Mouse (Mus musculus) midbrain, postnatal 0 days (tissue): ENCODE data around the gene Pate2. TPM values are rescaled to one million over a fixed set of nuclear protein-coding genes. Genes with fewer than 3 reads are reported as not detected.

ENCODE experiments used
- ATAC-seq: fragments of 200-750 bp; cut with Nextera tagmentation; 2 replicates; pipeline ENCODE4 v1.8.0; 2017; ENCODE audit warnings: moderate number of reproducible peaks, mild to moderate bottlenecking, moderate TSS enrichment, moderate library complexity; ENCODE audit not compliant: low FRiP score
- DNase-seq: peaks from one replicate; pipeline ENCODE4 v3.0.0-alpha.2; 2015; ENCODE audit warnings: low spot score
- H3K27ac ChIP-seq: fragments of 300-500 bp; sonication (generic); 2 replicates; pipeline ENCODE4 v1.5.1; 2014; ENCODE audit warnings: low read depth, mild to moderate bottlenecking, low read length, mixed read lengths
- H3K27me3 ChIP-seq: fragments of 300-500 bp; sonication (generic); 2 replicates; pipeline ENCODE4 v1.6.1; 2014; ENCODE audit warnings: low read length, control low read depth, mixed read lengths; ENCODE audit not compliant: insufficient read depth
- H3K36me3 ChIP-seq: fragments of 300-500 bp; sonication (generic); 2 replicates; pipeline ENCODE4 v1.6.1; 2014; ENCODE audit warnings: low read length, control low read depth, mixed read lengths; ENCODE audit not compliant: insufficient read depth
- H3K4me1 ChIP-seq: fragments of 300-500 bp; sonication (generic); 2 replicates; pipeline ENCODE4 v1.6.1; 2014; ENCODE audit warnings: mild to moderate bottlenecking, control low read depth, antibody characterized with exemption, low read length, mixed read lengths; ENCODE audit not compliant: insufficient read depth
- H3K4me2 ChIP-seq: fragments of 300-500 bp; sonication (generic); 2 replicates; pipeline ENCODE4 v1.6.1; 2014; ENCODE audit warnings: low read depth, mild to moderate bottlenecking, low read length, mixed read lengths; ENCODE audit not compliant: poor library complexity, severe bottlenecking
- H3K4me3 ChIP-seq: fragments of 300-500 bp; sonication (generic); 2 replicates; pipeline ENCODE4 v1.5.1; 2014; ENCODE audit warnings: low read depth, mild to moderate bottlenecking, low read length, moderate library complexity
- H3K9ac ChIP-seq: fragments of 300-500 bp; sonication (generic); replicated peaks from 2 replicates; pipeline ENCODE4 v1.6.1; 2014; ENCODE audit warnings: mild to moderate bottlenecking, low read length, moderate library complexity, mixed read lengths; ENCODE audit not compliant: poor library complexity, severe bottlenecking
- H3K9me3 ChIP-seq: fragments of 300-500 bp; sonication (generic); 2 replicates; pipeline ENCODE4 v1.6.1; 2016; ENCODE audit warnings: low read length, control low read depth
- CTCF ChIP-seq: IDR thresholded peaks from 2 replicates; pipeline ENCODE4 v1.5.1; 2016; ENCODE audit warnings: antibody characterized with exemption, mild to moderate bottlenecking
- WGBS: fragments of 180-500 bp; shearing (Covaris S2); extraction: QIAGEN DNeasy Blood & Tissue Kit; methylation state at CpG from one replicate; pipeline ENCODE4 v1.1.7; 2014; 5-methylcytosine and 5-hydroxymethylcytosine counted together
- polyA plus RNA-seq: library from polyadenylated mRNA; unstranded; fragments of >200 nt; fragmentation: Nextera tagmentation; extraction: Ambion mirVana; gene quantifications from 2 replicates; pipeline ENCODE4 v1.2.1, GENCODE M21; 2015
- total RNA-seq: library from RNA; depleted of rRNA; stranded (reverse); fragments of >200 nt; gene quantifications from 2 replicates; pipeline ENCODE4 v1.2.3, GENCODE M21; 2014

Gene Pate2
- total and polyA plus RNA-seq, 2 experiments from 2014 or later: 0.33 to 0.54 TPM

DNA sequence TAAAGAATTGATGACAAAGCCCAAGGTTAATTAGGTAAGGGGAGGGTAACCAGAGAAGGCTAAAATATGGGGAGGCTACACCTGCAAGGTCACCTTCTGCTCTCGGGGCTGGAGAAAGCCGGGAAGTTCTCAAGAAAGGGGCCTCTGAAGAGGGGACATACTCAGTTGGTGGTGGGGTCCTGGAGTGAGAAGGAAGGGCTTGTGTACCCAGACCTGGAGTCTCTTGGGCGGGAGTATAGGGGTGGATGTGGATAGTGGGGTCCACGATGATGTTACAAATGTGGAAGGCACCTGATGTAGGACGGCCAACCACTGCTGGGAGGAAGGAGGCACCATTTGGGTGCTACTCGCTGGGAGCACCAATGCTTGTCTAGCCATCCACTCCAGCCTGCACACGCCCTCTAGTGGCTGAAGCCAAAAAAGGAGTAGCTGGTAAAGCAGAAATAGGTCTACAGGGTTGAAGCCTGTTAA lies 46.1 kb upstream of the Pate2 start:
- Histone ChIP-seq H3K4me3 (no peak overlapping the region), H3K9ac (no peak overlapping the region), H3K4me1 (peaks cover 3% of the 10 kb centered on the region), H3K9me3 (no peaks in the 10 kb centered on the region), H3K27ac (peak overlapping the region; percentile 53), H3K27me3 (no peaks in the 10 kb centered on the region), H3K36me3 (no peaks in the 10 kb centered on the region), H3K4me2 (no peak overlapping the region; the same call in 1 of the 2 replicates)
- DNase-seq (peak; percentile 85), ATAC-seq (peak; percentile 87)
- 12% methylated on average over 7 of the region's 7 CpGs for WGBS
- peak; percentile 87 for TF ChIP-seq CTCF

DNA sequence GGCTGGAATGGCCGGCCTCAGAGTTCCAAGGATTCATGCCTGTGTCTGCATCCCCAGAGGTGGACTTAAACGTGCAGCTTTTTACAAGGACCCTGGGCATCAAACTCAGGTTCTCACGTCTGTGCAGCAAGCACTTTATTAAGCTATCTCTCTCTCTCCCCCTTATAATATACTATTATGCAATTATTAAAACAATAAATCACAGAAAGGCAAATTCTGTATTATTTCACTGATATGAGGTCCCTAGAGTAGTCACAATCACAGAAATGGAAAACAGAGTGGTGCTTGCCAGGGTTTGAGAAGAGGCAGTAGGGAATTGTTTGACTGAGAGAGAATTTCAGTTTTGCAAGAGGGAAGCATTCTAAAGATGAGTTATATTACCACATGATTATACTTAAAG lies 40.9 kb upstream of the Pate2 start:
- ATAC-seq: no peak

DNA sequence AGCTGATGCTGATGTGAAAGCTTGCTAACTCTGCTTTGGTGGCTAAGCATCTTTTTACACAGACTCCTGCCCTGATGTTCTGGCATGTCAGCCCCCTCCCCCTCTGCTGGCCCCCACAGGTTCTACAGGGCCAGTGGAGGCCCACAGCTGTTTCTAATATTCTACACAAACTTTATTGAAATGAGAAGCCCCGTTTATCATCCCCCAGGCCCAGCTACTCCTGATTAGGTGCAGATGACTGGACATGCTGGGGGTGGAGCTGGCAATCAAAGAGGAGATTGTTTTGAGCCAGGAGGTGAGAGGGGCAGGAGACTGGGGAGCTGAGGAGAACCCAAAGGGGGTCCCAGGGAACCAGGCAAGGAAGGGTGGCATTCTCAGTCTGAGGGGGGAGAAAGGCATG lies 40.3 kb upstream of the Pate2 start:
- no peaks in the 10 kb centered on the region for H3K36me3 ChIP-seq
- H3K4me2 ChIP-seq: no peak overlapping the region
- TF ChIP-seq CTCF: no peak
- H3K4me1 ChIP-seq: no peaks in the 10 kb centered on the region
- H3K27me3 ChIP-seq: no peaks in the 10 kb centered on the region
- H3K27ac ChIP-seq: no peak overlapping the region
- no peaks in the 10 kb centered on the region for H3K9me3 ChIP-seq
- DNase-seq: no peak
- 33% methylated on average over 1 of the region's 1 CpGs for WGBS
- no peak for ATAC-seq
- no peak overlapping the region for H3K4me3 ChIP-seq
- no peak overlapping the region for H3K9ac ChIP-seq

More for the DNA sequence above, 40.9 kb upstream of the Pate2 start:
- no peak overlapping the region for H3K27ac ChIP-seq
- no peak overlapping the region for H3K4me2 ChIP-seq
- no peaks in the 10 kb centered on the region for H3K36me3 ChIP-seq
- H3K9me3 ChIP-seq: no peaks in the 10 kb centered on the region
- no peak for TF ChIP-seq CTCF
- WGBS: 68% methylated on average over 3 of the region's 3 CpGs
- no peak for DNase-seq
- H3K27me3 ChIP-seq: no peaks in the 10 kb centered on the region
- no peak overlapping the region for H3K9ac ChIP-seq
- no peaks in the 10 kb centered on the region; the same call in 1 of the 2 replicates for H3K4me1 ChIP-seq
- no peak overlapping the region for H3K4me3 ChIP-seq

DNA sequence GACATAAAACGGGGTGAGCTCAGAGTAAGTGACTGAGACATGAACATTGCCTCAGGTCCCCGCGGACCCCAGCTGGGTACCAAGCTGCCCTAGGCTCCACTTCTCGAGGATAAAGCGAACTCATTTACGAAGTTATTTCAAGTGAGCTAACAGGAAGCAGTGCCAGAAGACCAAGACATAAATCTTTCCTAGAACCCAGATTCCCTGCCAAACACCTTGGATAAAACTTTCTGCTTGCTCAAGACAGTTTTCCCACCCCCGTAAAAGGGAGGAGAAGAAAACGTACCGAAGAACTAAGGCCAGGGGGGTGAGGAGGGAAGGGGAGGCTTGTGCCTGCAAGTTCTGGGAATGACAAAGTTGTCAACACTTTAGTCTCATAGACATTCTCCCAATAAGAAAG lies 36.8 kb upstream of the Pate2 start:
- WGBS: 76% methylated on average over 9 of the region's 9 CpGs
- no peak for DNase-seq
- Histone ChIP-seq H3K27ac (no peak overlapping the region), H3K36me3 (no peaks in the 10 kb centered on the region), H3K9me3 (no peaks in the 10 kb centered on the region), H3K27me3 (no peaks in the 10 kb centered on the region), H3K4me3 (no peak overlapping the region), H3K4me2 (no peak overlapping the region), H3K4me1 (no peaks in the 10 kb centered on the region), H3K9ac (no peak overlapping the region)
- TF ChIP-seq CTCF: no peak
- ATAC-seq: no peak

DNA sequence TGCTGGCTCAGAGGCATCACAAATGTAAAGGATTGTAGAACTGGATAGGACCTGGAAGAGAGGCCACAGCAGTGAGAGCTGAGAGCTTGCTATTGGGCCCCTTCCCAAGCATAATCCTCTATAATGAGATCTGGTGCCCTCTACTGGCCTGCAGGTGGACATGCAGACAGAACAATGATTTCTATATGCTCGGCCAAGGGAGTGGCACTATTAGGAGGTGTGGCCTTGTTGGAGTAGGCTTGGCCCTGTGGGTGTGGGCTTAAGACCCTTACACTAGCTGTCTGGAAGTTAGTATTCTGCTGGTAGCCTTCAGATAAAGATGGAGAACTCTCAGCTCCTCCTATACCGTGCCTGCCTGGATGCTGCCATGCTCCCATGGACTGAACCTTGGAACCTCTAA lies 35.0 kb upstream of the Pate2 start:
- 15% methylated on average over 2 of the region's 2 CpGs for WGBS
- no peak overlapping the region for H3K27ac ChIP-seq
- ATAC-seq (peak; percentile 86), DNase-seq (peak; percentile 85)
- H3K9me3 ChIP-seq: no peaks in the 10 kb centered on the region
- H3K4me1 ChIP-seq: no peaks in the 10 kb centered on the region
- TF ChIP-seq CTCF: peak; percentile 95
- H3K27me3 ChIP-seq: no peaks in the 10 kb centered on the region
- H3K4me2 ChIP-seq: no peak overlapping the region
- no peak overlapping the region for H3K9ac ChIP-seq
- no peak overlapping the region for H3K4me3 ChIP-seq
- peaks cover 3% of the 10 kb centered on the region; the same call in 1 of the 2 replicates for H3K36me3 ChIP-seq

DNA sequence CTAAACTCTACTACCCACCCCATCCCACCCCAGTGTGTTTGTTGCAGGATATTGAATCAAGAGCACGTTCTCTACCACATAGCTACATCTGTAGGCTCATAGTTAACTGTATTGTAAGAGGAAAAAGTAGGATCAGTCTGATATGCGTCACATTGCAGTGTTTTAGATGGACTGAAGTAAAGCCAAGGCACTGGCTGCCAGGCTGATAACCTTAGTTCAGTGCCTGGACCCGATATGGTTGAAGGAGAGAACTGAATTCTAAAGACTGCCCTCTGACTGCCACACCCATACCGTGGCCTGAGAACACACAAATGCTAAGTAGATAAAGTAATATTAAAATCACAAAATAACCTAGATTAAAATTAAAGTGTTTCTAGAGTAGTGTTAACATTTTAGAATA lies 34.2 kb upstream of the Pate2 start:
- Histone ChIP-seq H3K27ac (no peak overlapping the region), H3K4me1 (no peaks in the 10 kb centered on the region), H3K4me2 (no peak overlapping the region), H3K9me3 (no peaks in the 10 kb centered on the region), H3K27me3 (no peaks in the 10 kb centered on the region), H3K36me3 (peaks cover 6% of the 10 kb centered on the region; the same call in 1 of the 2 replicates), H3K4me3 (no peak overlapping the region), H3K9ac (no peak overlapping the region)
- 85% methylated on average over 4 of the region's 4 CpGs for WGBS
- TF ChIP-seq CTCF: no peak
- no peak for DNase-seq
- ATAC-seq: no peak
